Mouse (Mus musculus): ENCODE data around the gene Cnot1. TPM values are rescaled to one million over a fixed set of nuclear protein-coding genes. Genes with fewer than 3 reads are reported as not detected.
A peak's percentile ranks its signal among the peaks of the same experiment; 100 is the strongest.

The Cnot1 gene
- polyA plus RNA-seq, 1 experiment from 2014 or later: 65.9 TPM

DNA sequence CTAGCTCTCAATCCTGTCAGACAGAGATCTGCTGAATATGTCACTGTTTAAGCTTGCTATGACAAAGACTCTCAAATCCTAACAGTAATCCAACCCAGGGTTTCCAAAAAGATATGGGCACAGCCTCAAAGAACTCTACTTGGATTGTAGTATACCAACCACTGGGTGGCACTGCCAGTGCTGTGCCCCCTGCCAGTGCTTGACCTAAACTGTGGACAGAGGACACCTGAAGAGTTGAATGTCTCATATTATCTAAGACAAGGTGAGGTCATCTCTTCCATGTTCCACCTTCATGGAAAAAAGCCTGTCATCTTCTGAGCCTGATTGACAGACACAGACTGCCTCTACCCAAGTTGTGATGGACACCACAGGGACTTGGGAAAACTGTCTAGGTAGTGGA lies 24.6 kb downstream of the Cnot1 start:
- no peaks in the 10 kb centered on the region for H3K27me3 ChIP-seq (ENCODE audit: control insufficient read depth, insufficient read depth, low read depth, low read length)
- no peak overlapping the region for H3K4me2 ChIP-seq (ENCODE audit: low read depth, low read length)
- H3K36me3 ChIP-seq (ENCODE audit: control insufficient read depth, insufficient read depth, low read length): peaks cover 33% of the 10 kb centered on the region
- H3K4me1 ChIP-seq (replicated peaks; ENCODE audit: control insufficient read depth, insufficient read depth, low read length): no peaks in the 10 kb centered on the region
- peaks cover 5% of the 10 kb centered on the region; the same call in 1 of the 2 replicates for H3K9me3 ChIP-seq (ENCODE audit: control insufficient read depth, low read length)
- no peak for ATAC-seq (ENCODE audit: low read depth)
- no peak overlapping the region for H3K4me3 ChIP-seq (ENCODE audit: low read length)
- no peak overlapping the region for H3K9ac ChIP-seq (ENCODE audit: low read length)
- no peak overlapping the region for H3K27ac ChIP-seq (ENCODE audit: low read length)

- H3K4me1 ChIP-seq (replicated peaks; ENCODE audit: control insufficient read depth, insufficient read depth, low read length): no peaks in the 10 kb centered on the region
- peaks cover 26% of the 10 kb centered on the region for H3K36me3 ChIP-seq (ENCODE audit: control insufficient read depth, insufficient read depth, low read length)
- H3K9ac ChIP-seq (ENCODE audit: low read length): no peak overlapping the region
- no peak overlapping the region for H3K4me3 ChIP-seq (ENCODE audit: low read length)
- H3K27ac ChIP-seq (ENCODE audit: low read length): no peak overlapping the region
- peaks cover 5% of the 10 kb centered on the region; the same call in 1 of the 2 replicates for H3K9me3 ChIP-seq (ENCODE audit: control insufficient read depth, low read length)
- no peak overlapping the region for H3K4me2 ChIP-seq (ENCODE audit: low read depth, low read length)
- no peak for ATAC-seq (ENCODE audit: low read depth)
- 98% methylated on average over 2 of the region's 2 CpGs for WGBS
- no peaks in the 10 kb centered on the region for H3K27me3 ChIP-seq (ENCODE audit: control insufficient read depth, insufficient read depth, low read depth, low read length)
These were observed 25.5 kb downstream of the Cnot1 start for GRCm38 (mm10) chr8:95781775-95782174.

GRCm38 (mm10) chr8:95781085-95781484 lies 26.2 kb downstream of the Cnot1 start:
- H3K4me3 ChIP-seq (ENCODE audit: low read length): no peak overlapping the region
- no peaks in the 10 kb centered on the region for H3K27me3 ChIP-seq (ENCODE audit: control insufficient read depth, insufficient read depth, low read depth, low read length)
- no peaks in the 10 kb centered on the region for H3K4me1 ChIP-seq (replicated peaks; ENCODE audit: control insufficient read depth, insufficient read depth, low read length)
- H3K4me2 ChIP-seq (ENCODE audit: low read depth, low read length): no peak overlapping the region
- H3K9me3 ChIP-seq (ENCODE audit: control insufficient read depth, low read length): peaks cover 5% of the 10 kb centered on the region; the same call in 1 of the 2 replicates
- H3K36me3 ChIP-seq (ENCODE audit: control insufficient read depth, insufficient read depth, low read length): peaks cover 24% of the 10 kb centered on the region
- H3K27ac ChIP-seq (ENCODE audit: low read length): 0 out of 2 replicates have a peak overlapping the region, but pooled peaks have one; percentile 27
- 86% methylated on average over 3 of the region's 3 CpGs for WGBS
- H3K9ac ChIP-seq (ENCODE audit: low read length): no peak overlapping the region
- ATAC-seq (ENCODE audit: low read depth): peak; percentile 53

DNA sequence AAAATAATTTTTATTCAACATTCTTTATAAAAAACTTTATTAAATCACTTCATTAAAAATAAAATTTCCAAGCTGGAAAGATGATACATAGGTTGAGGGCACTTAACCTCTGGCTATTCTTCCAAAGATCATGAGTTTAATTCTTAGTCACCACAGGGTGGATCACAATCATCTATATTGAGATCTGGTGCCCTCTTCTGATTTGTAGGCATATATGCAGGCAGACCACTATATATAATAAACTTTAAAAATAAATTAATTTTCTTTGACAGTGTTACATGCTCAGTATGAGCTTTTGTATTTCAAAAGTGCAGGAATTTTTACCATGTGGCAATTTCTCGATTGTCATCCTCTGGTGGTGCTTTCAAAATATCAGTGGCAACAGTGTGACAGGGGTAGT lies 43.1 kb downstream of the Cnot1 start:
- Histone ChIP-seq H3K27me3 (ENCODE audit: control insufficient read depth, insufficient read depth, low read depth, low read length) (no peaks in the 10 kb centered on the region), H3K9ac (ENCODE audit: low read length) (no peak overlapping the region), H3K4me1 (replicated peaks; ENCODE audit: control insufficient read depth, insufficient read depth, low read length) (no peaks in the 10 kb centered on the region), H3K36me3 (ENCODE audit: control insufficient read depth, insufficient read depth, low read length) (peaks cover 67% of the 10 kb centered on the region), H3K27ac (ENCODE audit: low read length) (no peak overlapping the region), H3K4me2 (ENCODE audit: low read depth, low read length) (no peak overlapping the region), H3K4me3 (ENCODE audit: low read length) (no peak overlapping the region), H3K9me3 (ENCODE audit: control insufficient read depth, low read length) (no peaks in the 10 kb centered on the region)
- ATAC-seq (ENCODE audit: low read depth): no peak
- WGBS: 86% methylated on average over 1 of the region's 1 CpGs

DNA sequence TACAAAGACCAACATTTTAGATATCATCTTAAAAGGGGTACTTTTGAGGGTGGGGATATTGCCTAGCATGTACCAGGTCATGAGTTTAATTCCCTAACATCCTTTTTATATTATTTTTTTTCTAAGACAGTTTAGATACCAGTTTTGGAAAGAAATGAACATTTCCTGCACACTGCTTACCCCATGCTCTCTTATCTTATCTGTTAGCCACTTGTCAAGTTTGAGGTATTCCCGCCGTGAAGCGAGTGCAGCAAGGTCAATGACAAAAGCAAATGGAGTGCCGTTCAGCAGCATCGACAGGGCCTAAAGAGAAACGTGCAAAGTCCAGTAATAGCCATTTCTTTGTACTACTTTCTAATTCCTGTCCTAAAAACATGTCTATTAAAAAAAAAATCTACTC lies 46.9 kb downstream of the Cnot1 start:
- WGBS: 28% methylated on average over 6 of the region's 6 CpGs
- Histone ChIP-seq H3K9ac (ENCODE audit: low read length) (no peak overlapping the region), H3K9me3 (ENCODE audit: control insufficient read depth, low read length) (no peaks in the 10 kb centered on the region), H3K4me3 (ENCODE audit: low read length) (no peak overlapping the region), H3K27me3 (ENCODE audit: control insufficient read depth, insufficient read depth, low read depth, low read length) (no peaks in the 10 kb centered on the region), H3K27ac (ENCODE audit: low read length) (no peak overlapping the region), H3K4me2 (ENCODE audit: low read depth, low read length) (no peak overlapping the region), H3K36me3 (ENCODE audit: control insufficient read depth, insufficient read depth, low read length) (peaks cover 52% of the 10 kb centered on the region), H3K4me1 (replicated peaks; ENCODE audit: control insufficient read depth, insufficient read depth, low read length) (no peaks in the 10 kb centered on the region)
- no peak for ATAC-seq (ENCODE audit: low read depth)

- Histone ChIP-seq H3K9ac (ENCODE audit: low read length) (no peak overlapping the region), H3K27me3 (ENCODE audit: control insufficient read depth, insufficient read depth, low read depth, low read length) (no peaks in the 10 kb centered on the region), H3K9me3 (ENCODE audit: control insufficient read depth, low read length) (no peaks in the 10 kb centered on the region), H3K4me3 (ENCODE audit: low read length) (no peak overlapping the region), H3K36me3 (ENCODE audit: control insufficient read depth, insufficient read depth, low read length) (peaks cover 51% of the 10 kb centered on the region), H3K4me2 (ENCODE audit: low read depth, low read length) (no peak overlapping the region), H3K27ac (ENCODE audit: low read length) (no peak overlapping the region), H3K4me1 (replicated peaks; ENCODE audit: control insufficient read depth, insufficient read depth, low read length) (no peaks in the 10 kb centered on the region)
- ATAC-seq (ENCODE audit: low read depth): no peak
- 96% methylated on average over 1 of the region's 1 CpGs for WGBS
These were observed 55.3 kb downstream of the Cnot1 start for GRCm38 (mm10) chr8:95751924-95752323.

GRCm38 (mm10) chr8:95748028-95748427 lies 59.2 kb downstream of the Cnot1 start:
- Histone ChIP-seq H3K9ac (ENCODE audit: low read length) (no peak overlapping the region), H3K4me3 (ENCODE audit: low read length) (no peak overlapping the region), H3K27me3 (ENCODE audit: control insufficient read depth, insufficient read depth, low read depth, low read length) (no peaks in the 10 kb centered on the region), H3K9me3 (ENCODE audit: control insufficient read depth, low read length) (no peaks in the 10 kb centered on the region), H3K4me1 (replicated peaks; ENCODE audit: control insufficient read depth, insufficient read depth, low read length) (no peaks in the 10 kb centered on the region), H3K27ac (ENCODE audit: low read length) (no peak overlapping the region), H3K36me3 (ENCODE audit: control insufficient read depth, insufficient read depth, low read length) (peaks cover 61% of the 10 kb centered on the region), H3K4me2 (ENCODE audit: low read depth, low read length) (no peak overlapping the region)
- WGBS: 94% methylated on average over 4 of the region's 4 CpGs
- no peak for ATAC-seq (ENCODE audit: low read depth)

DNA sequence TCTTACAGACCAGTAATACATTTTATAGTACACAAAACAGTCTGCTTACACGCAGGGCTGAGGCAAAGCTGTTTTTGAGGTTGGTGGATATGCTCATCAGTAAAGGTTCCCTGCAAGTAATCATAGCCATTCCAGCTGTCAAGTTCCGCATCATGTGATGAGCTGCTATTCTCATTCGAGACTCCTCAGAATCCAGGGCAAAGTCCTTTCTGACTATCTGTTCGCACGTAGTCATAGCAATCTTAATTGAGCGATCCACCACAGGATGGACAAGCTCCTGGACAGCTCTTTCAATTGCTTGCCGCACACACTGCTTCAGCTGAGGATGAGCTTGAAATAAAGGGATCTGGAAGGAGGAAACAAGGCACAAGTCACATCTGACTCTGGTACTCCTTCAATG lies 65.5 kb downstream of the Cnot1 start:
- ATAC-seq (ENCODE audit: low read depth): no peak
- H3K9ac ChIP-seq (ENCODE audit: low read length): no peak overlapping the region

GRCm38 (mm10) chr8:95738596-95738995 lies 68.7 kb downstream of the Cnot1 start:
- H3K4me3 ChIP-seq (ENCODE audit: low read length): no peak overlapping the region
- no peaks in the 10 kb centered on the region for H3K9me3 ChIP-seq (ENCODE audit: control insufficient read depth, low read length)
- WGBS: 71% methylated on average over 7 of the region's 7 CpGs
- no peaks in the 10 kb centered on the region for H3K4me1 ChIP-seq (replicated peaks; ENCODE audit: control insufficient read depth, insufficient read depth, low read length)
- H3K9ac ChIP-seq (ENCODE audit: low read length): no peak overlapping the region
- no peak overlapping the region for H3K4me2 ChIP-seq (ENCODE audit: low read depth, low read length)
- no peak for ATAC-seq (ENCODE audit: low read depth)
- H3K36me3 ChIP-seq (ENCODE audit: control insufficient read depth, insufficient read depth, low read length): peaks cover 54% of the 10 kb centered on the region
- H3K27me3 ChIP-seq (ENCODE audit: control insufficient read depth, insufficient read depth, low read depth, low read length): no peaks in the 10 kb centered on the region
- H3K27ac ChIP-seq (ENCODE audit: low read length): no peak overlapping the region

More for the DNA sequence above, 65.5 kb downstream of the Cnot1 start:
- Histone ChIP-seq H3K4me3 (ENCODE audit: low read length) (no peak overlapping the region), H3K4me2 (ENCODE audit: low read depth, low read length) (no peak overlapping the region), H3K9me3 (ENCODE audit: control insufficient read depth, low read length) (no peaks in the 10 kb centered on the region), H3K27ac (ENCODE audit: low read length) (no peak overlapping the region), H3K36me3 (ENCODE audit: control insufficient read depth, insufficient read depth, low read length) (peaks cover 57% of the 10 kb centered on the region), H3K4me1 (replicated peaks; ENCODE audit: control insufficient read depth, insufficient read depth, low read length) (no peaks in the 10 kb centered on the region), H3K27me3 (ENCODE audit: control insufficient read depth, insufficient read depth, low read depth, low read length) (no peaks in the 10 kb centered on the region)
- 90% methylated on average over 7 of the region's 7 CpGs for WGBS

- peaks cover 67% of the 10 kb centered on the region for H3K36me3 ChIP-seq (ENCODE audit: control insufficient read depth, insufficient read depth, low read length)
- no peaks in the 10 kb centered on the region for H3K9me3 ChIP-seq (ENCODE audit: control insufficient read depth, low read length)
- H3K4me1 ChIP-seq (replicated peaks; ENCODE audit: control insufficient read depth, insufficient read depth, low read length): no peaks in the 10 kb centered on the region
- no peak overlapping the region for H3K27ac ChIP-seq (ENCODE audit: low read length)
- no peak for ATAC-seq (ENCODE audit: low read depth)
- no peak overlapping the region for H3K4me3 ChIP-seq (ENCODE audit: low read length)
- 66% methylated on average over 4 of the region's 4 CpGs for WGBS
- no peaks in the 10 kb centered on the region for H3K27me3 ChIP-seq (ENCODE audit: control insufficient read depth, insufficient read depth, low read depth, low read length)
- no peak overlapping the region for H3K9ac ChIP-seq (ENCODE audit: low read length)
- H3K4me2 ChIP-seq (ENCODE audit: low read depth, low read length): no peak overlapping the region
These were observed 79.6 kb downstream of the Cnot1 start for GRCm38 (mm10) chr8:95727625-95728024.

All from lung, embryonic 16.5 days (tissue).